Mouse (Mus musculus): ENCODE measurements at regions not wholly inside any gene's neighbourhood (a gene's known extent, or its start where the extent isn't known, plus 50 kb on each side); places are given as distances from the start of the nearest gene placed in this dataset.
A peak's percentile ranks its signal among the peaks of the same experiment; 100 is the strongest.

GRCm38 (mm10) chr10:62055408-62055807 is 76.5 kb upstream of the Col13a1 start:
- peaks cover 6% of the 10 kb centered on the region; the same call in 1 of the 2 replicates for H3K4me1 ChIP-seq (ENCODE audit: insufficient read depth)
- H3K27ac ChIP-seq (ENCODE audit: low read depth) = no peak overlapping the region
- TF ChIP-seq CTCF (IDR thresholded peaks at IDR 0.05; ENCODE audit: low read depth) = peak; percentile 80
- H3K9ac ChIP-seq = no peak overlapping the region
- no peaks in the 10 kb centered on the region for H3K27me3 ChIP-seq (ENCODE audit: insufficient read depth, low read length)
- ATAC-seq (ENCODE audit: insufficient read depth) = no peak
- H3K4me3 ChIP-seq (ENCODE audit: low read depth, low read length) = no peak overlapping the region
- H3K4me2 ChIP-seq = no peak overlapping the region
- 45% methylated on average over 2 of the region's 2 CpGs for WGBS
- DNase-seq = peak; percentile 79
- H3K9me3 ChIP-seq (ENCODE audit: low read depth, low read length) = no peaks in the 10 kb centered on the region
- H3K36me3 ChIP-seq (ENCODE audit: insufficient read depth) = no peaks in the 10 kb centered on the region

GRCm38 (mm10) chr10:62049782-62050192 is 70.9 kb upstream of the Col13a1 start:
- H3K9me3 ChIP-seq (ENCODE audit: low read depth, low read length) = no peaks in the 10 kb centered on the region
- TF ChIP-seq CTCF (IDR thresholded peaks at IDR 0.05; ENCODE audit: low read depth) = no peak
- peaks cover 5% of the 10 kb centered on the region; the same call in 1 of the 2 replicates for H3K4me1 ChIP-seq (ENCODE audit: insufficient read depth)
- H3K27me3 ChIP-seq (ENCODE audit: insufficient read depth, low read length) = no peaks in the 10 kb centered on the region
- no peaks in the 10 kb centered on the region for H3K36me3 ChIP-seq (ENCODE audit: insufficient read depth)
- H3K4me3 ChIP-seq (ENCODE audit: low read depth, low read length) = no peak overlapping the region
- DNase-seq (peak; percentile 67), ATAC-seq (ENCODE audit: insufficient read depth) (peak; percentile 47; the same call in 1 of the 2 replicates)
- H3K4me2 ChIP-seq = no peak overlapping the region
- 8% methylated on average over 3 of the region's 3 CpGs for WGBS
- no peak overlapping the region for H3K9ac ChIP-seq
- no peak overlapping the region; the same call in 1 of the 2 replicates for H3K27ac ChIP-seq (ENCODE audit: low read depth)

DNA sequence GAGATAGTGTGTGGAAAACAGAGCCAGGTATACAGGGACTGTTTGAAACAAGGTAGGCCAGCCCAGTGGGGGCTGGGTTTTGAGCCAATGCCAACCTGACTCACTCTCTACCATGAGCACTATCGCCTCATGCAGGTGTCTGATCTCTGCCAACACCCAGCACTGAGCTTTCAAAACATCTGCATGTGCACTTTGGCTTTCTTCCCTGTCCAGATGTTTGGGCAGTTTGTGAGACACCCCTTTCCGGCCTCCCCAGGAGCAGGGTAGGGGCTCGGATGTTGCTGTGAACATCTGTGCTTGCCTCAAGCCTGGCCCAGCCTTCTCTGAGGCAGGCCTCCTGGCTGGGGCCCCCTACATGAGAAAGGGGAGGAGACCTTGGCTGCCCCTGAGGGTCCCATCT is 65.5 kb upstream of the Col13a1 start:
- peak; percentile 79 for ATAC-seq (ENCODE audit: insufficient read depth)
- DNase-seq = peak; percentile 81
- no peaks in the 10 kb centered on the region for H3K27me3 ChIP-seq (ENCODE audit: insufficient read depth, low read length)
- TF ChIP-seq CTCF (IDR thresholded peaks at IDR 0.05; ENCODE audit: low read depth) = no peak
- peaks cover 2% of the 10 kb centered on the region; the same call in 1 of the 2 replicates for H3K9me3 ChIP-seq (ENCODE audit: low read depth, low read length)
- H3K36me3 ChIP-seq (ENCODE audit: insufficient read depth) = no peaks in the 10 kb centered on the region
- no peak overlapping the region for H3K4me2 ChIP-seq
- H3K4me3 ChIP-seq (ENCODE audit: low read depth, low read length) = no peak overlapping the region
- 33% methylated on average over 3 of the region's 3 CpGs for WGBS
- no peak overlapping the region for H3K9ac ChIP-seq
- H3K27ac ChIP-seq (ENCODE audit: low read depth) = no peak overlapping the region
- H3K4me1 ChIP-seq (ENCODE audit: insufficient read depth) = peaks cover 13% of the 10 kb centered on the region

- H3K27me3 ChIP-seq (ENCODE audit: insufficient read depth, low read length) = no peaks in the 10 kb centered on the region
- 85% methylated on average over 8 of the region's 8 CpGs for WGBS
- no peak for TF ChIP-seq CTCF (IDR thresholded peaks at IDR 0.05; ENCODE audit: low read depth)
- H3K9me3 ChIP-seq (ENCODE audit: low read depth, low read length) = peaks cover 2% of the 10 kb centered on the region; the same call in 1 of the 2 replicates
- H3K4me3 ChIP-seq (ENCODE audit: low read depth, low read length) = no peak overlapping the region
- ATAC-seq (ENCODE audit: insufficient read depth) (no peak), DNase-seq (no peak)
- no peak overlapping the region for H3K9ac ChIP-seq
- peaks cover 21% of the 10 kb centered on the region for H3K4me1 ChIP-seq (ENCODE audit: insufficient read depth)
- H3K36me3 ChIP-seq (ENCODE audit: insufficient read depth) = no peaks in the 10 kb centered on the region
- H3K4me2 ChIP-seq = no peak overlapping the region
- H3K27ac ChIP-seq (ENCODE audit: low read depth) = no peak overlapping the region
Measured at GRCm38 (mm10) chr10:62039915-62040314, 61.0 kb upstream of the Col13a1 start.

DNA sequence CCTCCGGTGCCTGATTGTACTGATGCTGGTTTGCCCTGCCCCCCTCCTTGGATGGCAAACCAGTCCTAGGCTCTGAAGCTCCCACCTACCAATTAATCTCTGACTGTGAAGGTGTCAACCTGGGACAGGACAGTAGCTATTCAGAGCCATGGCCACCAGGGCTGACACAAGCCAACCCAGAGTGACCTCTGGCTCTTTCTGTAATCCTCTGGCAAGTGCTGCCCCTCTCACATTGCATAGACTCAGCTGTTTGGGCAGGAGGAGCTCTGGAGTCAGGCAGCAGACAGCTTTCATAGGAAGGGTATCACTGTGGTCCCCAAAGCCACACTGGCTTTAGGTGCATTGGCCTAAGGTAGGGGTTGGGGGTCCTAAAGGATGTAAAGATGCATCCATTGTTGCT is 59.7 kb upstream of the Col13a1 start:
- DNase-seq = no peak
- Histone ChIP-seq H3K4me2 (no peak overlapping the region), H3K27me3 (ENCODE audit: insufficient read depth, low read length) (no peaks in the 10 kb centered on the region), H3K4me1 (ENCODE audit: insufficient read depth) (peaks cover 10% of the 10 kb centered on the region), H3K9ac (no peak overlapping the region), H3K27ac (ENCODE audit: low read depth) (no peak overlapping the region), H3K9me3 (ENCODE audit: low read depth, low read length) (peaks cover 2% of the 10 kb centered on the region; the same call in 1 of the 2 replicates), H3K4me3 (ENCODE audit: low read depth, low read length) (no peak overlapping the region), H3K36me3 (ENCODE audit: insufficient read depth) (no peaks in the 10 kb centered on the region)
- no peak for ATAC-seq (ENCODE audit: insufficient read depth)
- TF ChIP-seq CTCF (IDR thresholded peaks at IDR 0.05; ENCODE audit: low read depth) = no peak
- 80% methylated on average over 1 of the region's 1 CpGs for WGBS

DNA sequence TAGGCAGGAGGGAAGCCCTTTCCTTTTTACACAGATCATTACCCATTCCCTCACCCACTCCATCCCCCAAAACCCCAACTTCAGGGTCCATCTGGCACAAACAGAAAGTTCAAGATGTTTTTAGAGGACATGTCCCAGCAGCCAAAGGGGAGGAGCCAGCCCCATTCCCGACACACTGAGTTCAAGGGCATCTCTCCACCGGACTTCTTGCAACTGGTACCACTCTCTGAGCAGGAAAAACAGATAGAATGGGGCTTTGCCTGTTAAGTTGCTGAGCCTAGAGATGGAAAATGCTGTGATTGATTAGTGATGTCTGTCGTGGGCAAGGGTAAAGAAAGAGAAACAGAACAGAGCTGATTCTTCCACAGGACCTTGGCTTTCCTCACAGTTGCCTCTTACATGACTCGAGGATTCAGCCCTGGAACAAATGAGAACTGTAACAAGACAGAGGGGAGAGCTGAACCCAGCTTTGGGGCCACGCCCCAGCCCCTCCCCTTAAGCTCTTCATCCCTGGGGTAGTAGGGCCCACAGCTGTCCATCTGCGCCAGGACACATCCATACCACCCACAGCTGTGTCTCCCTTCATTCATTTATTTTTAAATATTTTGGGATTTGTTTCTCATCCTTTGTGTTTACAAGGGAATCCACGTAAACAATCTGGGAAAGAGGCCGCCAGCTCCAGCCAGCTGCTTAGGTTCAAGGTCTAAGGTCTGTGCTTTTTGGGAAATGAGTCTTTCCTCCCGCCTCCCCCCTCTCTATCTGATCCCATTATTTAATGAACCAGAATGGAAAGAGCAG is 58.7 kb upstream of the Col13a1 start:
- TF ChIP-seq CTCF (IDR thresholded peaks at IDR 0.05; ENCODE audit: low read depth) = no peak
- ATAC-seq (ENCODE audit: insufficient read depth) = peak; percentile 77
- 0 out of 2 replicates have a peak, but pooled peaks cover 8% of the 10 kb centered on the region for H3K4me1 ChIP-seq (ENCODE audit: insufficient read depth)
- H3K9ac ChIP-seq = no peak overlapping the region
- peak; percentile 67 for DNase-seq
- peak overlapping the region; percentile 9; the same call in 1 of the 2 replicates for H3K27ac ChIP-seq (ENCODE audit: low read depth)
- no peak overlapping the region for H3K4me3 ChIP-seq (ENCODE audit: low read depth, low read length)
- H3K36me3 ChIP-seq (ENCODE audit: insufficient read depth) = no peaks in the 10 kb centered on the region
- no peak overlapping the region for H3K4me2 ChIP-seq
- WGBS = 43% methylated on average over 9 of the region's 9 CpGs
- H3K27me3 ChIP-seq (ENCODE audit: insufficient read depth, low read length) = no peaks in the 10 kb centered on the region
- peaks cover 2% of the 10 kb centered on the region; the same call in 1 of the 2 replicates for H3K9me3 ChIP-seq (ENCODE audit: low read depth, low read length)

- Histone ChIP-seq H3K4me3 (ENCODE audit: low read depth, low read length) (no peak overlapping the region), H3K27ac (ENCODE audit: low read depth) (no peak overlapping the region; the same call in 1 of the 2 replicates), H3K4me1 (ENCODE audit: insufficient read depth) (0 out of 2 replicates have a peak, but pooled peaks cover 8% of the 10 kb centered on the region), H3K9me3 (ENCODE audit: low read depth, low read length) (peaks cover 2% of the 10 kb centered on the region; the same call in 1 of the 2 replicates), H3K27me3 (ENCODE audit: insufficient read depth, low read length) (no peaks in the 10 kb centered on the region), H3K36me3 (ENCODE audit: insufficient read depth) (no peaks in the 10 kb centered on the region), H3K4me2 (no peak overlapping the region), H3K9ac (no peak overlapping the region)
- TF ChIP-seq CTCF (IDR thresholded peaks at IDR 0.05; ENCODE audit: low read depth) = no peak
- ATAC-seq (ENCODE audit: insufficient read depth) (no peak), DNase-seq (no peak)
- 41% methylated on average over 1 of the region's 1 CpGs for WGBS
Measured at GRCm38 (mm10) chr10:62036815-62037214, 57.9 kb upstream of the Col13a1 start.
